ENCODE assay signal across 16 mouse cellular contexts in genomic region chr10:76828936-76829335, GRCm38 (mm10).
A peak's percentile ranks its signal among the peaks of the same experiment; 100 is the strongest.
DNase-seq lines count a peak whose midpoint lies in the region; TF ChIP-seq lines count a peak whose summit lies in the region.
"Had no signal": no experiment of that assay in that cellular context is flagged by ENCODE, and none has a peak within 500 bp of the region (broad histone marks: within the 10 kb centered on the region; RNA-seq: fewer than 3 reads in every experiment).

No protein-coding gene starts in this region.

- no peak overlapping the region for H3K4me3 ChIP-seq in left cerebral cortex, adult 2 months
- no peak overlapping the region for H3K4me3 ChIP-seq in E14TG2a.4 (replicated peaks; ENCODE audit: low read length)
- H3K4me3 ChIP-seq: heart, embryonic 12.5 days had no signal

- H3K36me3 ChIP-seq in E14TG2a.4 (ENCODE audit: insufficient read depth, low read length) = peaks cover 11% of the 10 kb centered on the region; the same call in 1 of the 2 replicates
- H3K36me3 ChIP-seq: heart, embryonic 12.5 days had no signal

- H3K4me1 ChIP-seq in E14TG2a.4 (replicated peaks; ENCODE audit: low read depth, low read length) = peaks cover 3% of the 10 kb centered on the region; the same call in 1 of the 2 replicates
- H3K4me1 ChIP-seq: heart, embryonic 12.5 days had no signal

- intact Hi-C loops in left cerebral cortex, adult 2 months (cut with DNase I) = no loop called here
- intact Hi-C loops in left cerebral cortex, postnatal 36 days (cut with DNase I) = no loop called here

- no peak overlapping the region for H3K27ac ChIP-seq in left cerebral cortex, adult 2 months

- DNase-seq in heart, adult 11 months = peak; percentile 29
- no peak for DNase-seq in heart, adult 18-20 months
- no peak for DNase-seq in left cerebral cortex, adult 2 months (ENCODE audit: extremely low spot score in 1 of 2, low spot score in 2 of 2)
- DNase-seq in left cerebral cortex, postnatal 36 days (ENCODE audit: low spot score in 2 of 2) = no peak
- peak; percentile 51 for DNase-seq in R1 (ENCODE audit: low read depth, low spot score)
- no peak for DNase-seq in spleen, postnatal 36 days (ENCODE audit: low spot score in 2 of 2)
- DNase-seq: adrenal gland, adult 8-10 months; cerebellum, adult 18-20 months; cerebellum, postnatal 36 days; embryo, embryonic 11 days; heart, postnatal 10 days; kidney, adult 9 months; kidney, postnatal 25 days; lung, postnatal 14 days had no signal

- peak; percentile 9 for TF ChIP-seq CTCF in left cerebral cortex, adult 2 months (IDR thresholded peaks at IDR 0.05)
- peak; percentile 65 for TF ChIP-seq CTCF in E14TG2a.4 (conservative IDR thresholded peaks at IDR 0.05; ENCODE audit: low read length)

- H3K27me3 ChIP-seq in E14TG2a.4 (ENCODE audit: insufficient read depth, low read length) = no peaks in the 10 kb centered on the region
- H3K27me3 ChIP-seq: heart, embryonic 12.5 days had no signal

- peaks cover 5% of the 10 kb centered on the region; the same call in 1 of the 2 replicates for H3K9me3 ChIP-seq in E14TG2a.4 (ENCODE audit: low read length)
- H3K9me3 ChIP-seq: heart, embryonic 12.5 days had no signal

Comparison
In these comparisons a context has a peak if more than half of its experiments do, and no peak if none do; other contexts are left out.
1. DNase-seq: peak in heart, adult 11 months (single experiment) and R1 (single experiment); none in heart, adult 18-20 months (0 of 2), left cerebral cortex, adult 2 months (0 of 2), left cerebral cortex, postnatal 36 days (0 of 2) and spleen, postnatal 36 days (0 of 2).